Mouse (Mus musculus) intestine, embryonic 15.5 days (tissue): ENCODE measurements around the gene Rasa3. TPM values are rescaled to one million over a fixed set of nuclear protein-coding genes. Genes with fewer than 3 reads are reported as not detected.

Experiments
- ATAC-seq: fragments of 200-750 bp; cut with Nextera tagmentation; 2 replicates; pipeline ENCODE4 v1.8.0; 2017; ENCODE audit warnings: moderate TSS enrichment, moderate library complexity
- H3K27ac ChIP-seq: fragments of 300-500 bp; sonication (generic); 2 replicates; pipeline ENCODE4 v1.5.1; 2015; ENCODE audit warnings: mild to moderate bottlenecking, inconsistent platforms
- H3K27me3 ChIP-seq: fragments of 300-500 bp; sonication (generic); replicated peaks from 2 replicates; pipeline ENCODE4 v1.6.1; 2015; ENCODE audit warnings: inconsistent platforms
- H3K36me3 ChIP-seq: fragments of 300-500 bp; sonication (generic); 2 replicates; pipeline ENCODE4 v1.6.1; 2015; ENCODE audit warnings: inconsistent platforms
- H3K4me1 ChIP-seq: fragments of 300-500 bp; sonication (generic); replicated peaks from 2 replicates; pipeline ENCODE4 v1.6.1; 2015; ENCODE audit warnings: inconsistent platforms
- H3K4me2 ChIP-seq: fragments of 300-500 bp; sonication (generic); replicated peaks from 2 replicates; pipeline ENCODE4 v1.6.1; 2015; ENCODE audit warnings: mild to moderate bottlenecking, inconsistent platforms
- H3K4me3 ChIP-seq: fragments of 300-500 bp; sonication (generic); replicated peaks from 2 replicates; pipeline ENCODE4 v1.5.1; 2015; ENCODE audit warnings: inconsistent platforms
- H3K9ac ChIP-seq: fragments of 300-500 bp; sonication (generic); 2 replicates; pipeline ENCODE4 v1.6.1; 2015; ENCODE audit warnings: inconsistent platforms
- H3K9me3 ChIP-seq: fragments of 300-500 bp; sonication (generic); 2 replicates; pipeline ENCODE4 v1.6.1; 2016; ENCODE audit warnings: inconsistent platforms
- WGBS: fragments of 180-500 bp; shearing (Covaris S2); methylation state at CpG from one replicate; pipeline ENCODE4 v1.1.7; 2015; 5-methylcytosine and 5-hydroxymethylcytosine counted together
- polyA plus RNA-seq: library from polyadenylated mRNA; unstranded; fragments of >200 nt; fragmentation: Nextera tagmentation; extraction: Ambion mirVana; gene quantifications from 2 replicates; pipeline ENCODE4 v1.2.1, GENCODE M21; 2015

The Rasa3 gene
- polyA plus RNA-seq, 1 experiment from 2014 or later = 22.2 TPM

GRCm38 (mm10) chr8:13530401-13530800 lies 147.0 kb downstream of the Rasa3 start:
- H3K4me1 ChIP-seq = peaks cover 28% of the 10 kb centered on the region
- H3K36me3 ChIP-seq = no peaks in the 10 kb centered on the region
- ATAC-seq = peak; percentile 17
- no peak overlapping the region for H3K4me3 ChIP-seq
- no peak overlapping the region for H3K9ac ChIP-seq
- H3K9me3 ChIP-seq = peaks cover 5% of the 10 kb centered on the region; the same call in 1 of the 2 replicates
- H3K4me2 ChIP-seq = no peak overlapping the region
- H3K27me3 ChIP-seq = no peaks in the 10 kb centered on the region
- whole genome bisulfite sequencing = 82% methylated on average over 3 of the region's 3 CpGs
- H3K27ac ChIP-seq = peak overlapping the region; percentile 71

DNA sequence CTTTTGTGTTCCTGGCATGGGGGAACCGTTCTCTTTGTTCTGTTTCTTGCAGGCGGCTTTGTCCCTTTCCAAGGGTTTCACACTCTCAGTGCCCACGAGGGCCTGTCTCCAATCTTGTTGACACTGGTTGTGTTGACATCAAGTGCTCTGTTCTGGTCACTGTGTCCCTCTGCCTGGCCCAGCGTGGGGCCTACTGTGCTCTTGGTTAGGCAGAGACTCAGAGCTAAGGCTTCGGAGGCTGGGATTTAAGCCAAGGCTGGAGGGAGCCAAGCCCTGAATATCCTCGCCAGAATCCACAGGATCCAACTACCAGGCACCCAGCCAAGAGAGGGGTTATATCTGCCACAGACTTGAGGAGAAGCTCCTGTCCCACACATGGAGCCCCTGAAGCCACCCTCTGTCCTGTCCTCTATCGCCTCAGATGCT lies 147.5 kb downstream of the Rasa3 start:
- H3K9ac ChIP-seq = no peak overlapping the region
- H3K9me3 ChIP-seq = peaks cover 5% of the 10 kb centered on the region; the same call in 1 of the 2 replicates
- H3K27me3 ChIP-seq = no peaks in the 10 kb centered on the region
- peak overlapping the region; percentile 71 for H3K27ac ChIP-seq
- no peak overlapping the region for H3K4me3 ChIP-seq
- WGBS = 52% methylated on average over 7 of the region's 7 CpGs
- no peaks in the 10 kb centered on the region for H3K36me3 ChIP-seq
- H3K4me2 ChIP-seq = no peak overlapping the region
- peaks cover 28% of the 10 kb centered on the region for H3K4me1 ChIP-seq
- peak; percentile 38 for ATAC-seq

DNA sequence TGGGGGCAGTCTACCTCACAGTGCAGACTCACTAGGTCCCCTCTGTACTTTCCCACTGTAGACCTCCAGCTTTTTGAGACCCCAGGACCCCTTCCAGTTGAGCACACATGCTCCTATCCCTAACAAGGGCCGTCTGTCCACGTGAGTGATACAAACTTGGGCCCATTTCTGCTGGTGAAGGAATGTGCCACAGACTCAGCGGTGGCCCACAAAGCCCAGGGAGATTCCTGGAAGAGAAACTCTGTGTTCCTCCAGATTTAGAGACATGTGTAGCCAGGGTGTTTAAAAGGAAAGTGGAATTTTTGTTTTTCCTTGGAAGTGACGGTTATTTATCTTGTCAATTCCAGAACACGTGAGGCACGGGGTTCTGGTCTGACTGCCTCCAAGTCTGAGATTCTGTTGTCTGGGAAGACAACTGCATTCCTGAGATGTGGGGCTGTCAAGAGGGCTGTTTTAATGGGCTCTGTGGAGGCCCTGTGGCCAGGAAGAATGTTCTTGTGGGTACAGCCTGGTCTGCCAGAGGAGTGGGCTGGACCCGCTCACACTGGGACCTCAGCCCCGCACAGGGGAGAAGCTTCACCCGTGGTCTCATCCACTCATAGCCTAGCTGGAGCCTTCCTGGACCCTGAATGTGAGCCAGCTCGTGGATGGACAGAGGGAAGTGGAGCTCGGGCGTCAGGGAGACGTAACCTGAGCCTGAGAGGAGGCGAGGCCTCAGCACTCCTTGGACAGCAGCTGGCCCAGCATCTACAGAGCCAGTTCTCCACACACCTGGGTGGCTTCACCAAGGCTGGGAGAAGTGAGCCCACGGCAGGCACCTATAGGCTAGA lies 148.2 kb downstream of the Rasa3 start:
- peaks cover 28% of the 10 kb centered on the region for H3K4me1 ChIP-seq
- ATAC-seq = 0 out of 2 replicates have a peak, but pooled peaks have one; percentile 15

GRCm38 (mm10) chr8:13521392-13521791 lies 156.0 kb downstream of the Rasa3 start:
- no peak overlapping the region for H3K4me2 ChIP-seq
- H3K27me3 ChIP-seq = no peaks in the 10 kb centered on the region
- peaks cover 25% of the 10 kb centered on the region for H3K4me1 ChIP-seq
- H3K4me3 ChIP-seq = no peak overlapping the region
- H3K9me3 ChIP-seq = no peaks in the 10 kb centered on the region
- H3K9ac ChIP-seq = no peak overlapping the region
- WGBS = 19% methylated on average over 7 of the region's 7 CpGs
- no peaks in the 10 kb centered on the region for H3K36me3 ChIP-seq
- H3K27ac ChIP-seq = peak overlapping the region; percentile 64; the same call in 1 of the 2 replicates
- peak; percentile 86 for ATAC-seq

More for the DNA sequence above, 148.2 kb downstream of the Rasa3 start:
- Histone ChIP-seq H3K9ac (no peak overlapping the region), H3K36me3 (no peaks in the 10 kb centered on the region), H3K27me3 (no peaks in the 10 kb centered on the region), H3K4me2 (no peak overlapping the region), H3K9me3 (peaks cover 5% of the 10 kb centered on the region; the same call in 1 of the 2 replicates), H3K4me3 (no peak overlapping the region), H3K27ac (peak overlapping the region; percentile 71)
- 50% methylated on average over 15 of the region's 15 CpGs for WGBS

DNA sequence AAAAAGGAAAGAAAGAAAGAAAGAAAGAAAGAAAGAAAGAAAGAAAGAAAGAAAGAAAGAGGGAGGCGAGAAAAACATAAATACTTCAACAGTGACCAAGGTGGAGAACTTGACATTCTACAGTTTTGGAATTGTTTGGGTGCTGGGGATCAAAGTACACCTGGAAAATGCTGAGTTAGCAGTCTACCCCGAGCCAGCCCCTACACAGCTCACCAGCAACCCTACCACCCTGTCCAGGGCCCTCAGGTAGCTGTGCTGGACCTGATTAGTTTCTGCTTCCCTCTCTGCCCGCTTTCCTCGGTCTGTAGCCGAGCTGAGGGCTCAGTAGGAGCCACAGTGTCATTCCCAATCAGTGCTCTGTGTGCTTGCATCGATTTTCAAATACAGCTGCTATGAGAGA lies 157.1 kb downstream of the Rasa3 start:
- 48% methylated on average over 6 of the region's 6 CpGs for WGBS
- 0 out of 2 replicates have a peak overlapping the region, but pooled peaks have one; percentile 64 for H3K27ac ChIP-seq

DNA sequence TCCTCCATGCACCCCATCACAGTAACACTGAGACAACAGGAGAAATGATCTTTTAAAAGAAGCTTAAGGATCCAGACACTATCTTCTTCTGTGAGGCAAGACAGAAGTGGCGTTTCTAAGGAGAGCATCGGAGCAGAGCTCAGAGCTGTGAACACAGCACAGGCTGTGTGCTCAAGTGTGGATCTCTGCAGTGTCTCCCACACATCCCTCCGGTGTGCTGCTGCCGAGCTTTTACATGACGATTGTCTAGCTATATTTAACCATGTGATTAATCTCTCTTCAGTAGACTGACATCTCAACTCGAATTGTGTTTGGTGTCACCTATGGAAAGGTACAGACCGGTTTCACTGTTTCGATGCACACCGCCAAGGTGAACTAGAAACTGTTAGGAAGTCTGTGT lies 157.9 kb downstream of the Rasa3 start:
- Histone ChIP-seq H3K4me1 (peaks cover 33% of the 10 kb centered on the region), H3K27ac (no peak overlapping the region), H3K36me3 (no peaks in the 10 kb centered on the region), H3K27me3 (no peaks in the 10 kb centered on the region), H3K9me3 (no peaks in the 10 kb centered on the region), H3K4me2 (no peak overlapping the region), H3K9ac (no peak overlapping the region), H3K4me3 (no peak overlapping the region)
- 61% methylated on average over 9 of the region's 9 CpGs for WGBS
- no peak for ATAC-seq

More for the DNA sequence above, 157.1 kb downstream of the Rasa3 start:
- H3K4me3 ChIP-seq = no peak overlapping the region
- H3K27me3 ChIP-seq = no peaks in the 10 kb centered on the region
- ATAC-seq = no peak
- no peak overlapping the region for H3K4me2 ChIP-seq
- peaks cover 33% of the 10 kb centered on the region for H3K4me1 ChIP-seq
- H3K9ac ChIP-seq = no peak overlapping the region
- H3K9me3 ChIP-seq = no peaks in the 10 kb centered on the region
- H3K36me3 ChIP-seq = no peaks in the 10 kb centered on the region

DNA sequence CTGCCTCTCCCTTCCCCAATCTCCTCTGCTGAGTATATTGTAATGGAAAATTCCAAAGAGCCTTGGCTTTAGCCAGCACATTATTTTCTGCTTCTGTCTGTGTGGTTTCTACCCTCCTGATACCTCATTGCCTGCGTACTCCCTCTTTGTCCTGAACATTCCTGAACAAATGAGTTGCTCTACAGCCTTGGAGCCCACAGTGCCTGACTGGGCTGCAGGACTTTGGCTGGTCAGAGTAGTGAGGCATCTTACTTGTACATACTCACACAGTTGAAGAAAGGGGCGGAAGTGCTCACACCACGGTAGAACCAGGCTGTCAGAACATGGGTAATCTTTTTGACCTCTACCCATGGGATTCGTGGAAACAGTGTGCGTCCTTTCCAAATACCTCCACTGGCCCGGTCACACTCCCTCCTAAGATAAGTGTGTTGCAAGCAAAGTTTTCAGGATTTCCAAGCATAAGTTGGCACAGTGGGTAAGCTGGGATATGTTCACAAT lies 160.1 kb downstream of the Rasa3 start:
- WGBS = 85% methylated on average over 6 of the region's 6 CpGs
- H3K36me3 ChIP-seq = no peaks in the 10 kb centered on the region
- ATAC-seq = no peak
- no peaks in the 10 kb centered on the region for H3K9me3 ChIP-seq
- H3K27ac ChIP-seq = no peak overlapping the region
- H3K9ac ChIP-seq = no peak overlapping the region
- H3K4me2 ChIP-seq = no peak overlapping the region
- peaks cover 33% of the 10 kb centered on the region for H3K4me1 ChIP-seq
- H3K27me3 ChIP-seq = no peaks in the 10 kb centered on the region
- no peak overlapping the region for H3K4me3 ChIP-seq

Other genes starting within 250 kb of the Rasa3 start
- 2.2 and 2.7 TPM in 2 replicates for gene Tmem255b, start 242.4 kb downstream of the Rasa3 start, polyA plus RNA-seq
- 50.9 and 57.8 TPM in 2 replicates for gene Gas6, start 183.1 kb downstream of the Rasa3 start, polyA plus RNA-seq
- gene 1700029H14Rik, start 115.1 kb downstream of the Rasa3 start, polyA plus RNA-seq = not detected in 2 replicates
- gene Cfap97d2, start 28.3 kb upstream of the Rasa3 start, polyA plus RNA-seq = 0.10 TPM in 1 of 2 replicates, not detected in the other
- gene Cdc16, start 80.1 kb upstream of the Rasa3 start, polyA plus RNA-seq = 132 and 143 TPM in 2 replicates
- gene Upf3a, start 108.0 kb upstream of the Rasa3 start, polyA plus RNA-seq = 34.0 and 34.4 TPM in 2 replicates
- not detected in 2 replicates for gene AF366264, start 160.8 kb upstream of the Rasa3 start, polyA plus RNA-seq
- gene Champ1, start 192.0 kb upstream of the Rasa3 start, polyA plus RNA-seq = 24.4 and 26.9 TPM in 2 replicates
- 80.2 and 84.2 TPM in 2 replicates for gene Coprs, start 212.7 kb upstream of the Rasa3 start, polyA plus RNA-seq